Mouse (Mus musculus) thymus, postnatal 4 days (tissue): ENCODE results near the gene Usp36.
"Not testable (repeated sequence)": the region's sequence is repeated elsewhere in the genome, so short reads cannot be mapped to it uniquely, and the experiment has no call there.

Experiments
- DNase-seq: peaks from one replicate; pipeline ENCODE4 v3.0.0; 2021

Gene Usp36

DNA sequence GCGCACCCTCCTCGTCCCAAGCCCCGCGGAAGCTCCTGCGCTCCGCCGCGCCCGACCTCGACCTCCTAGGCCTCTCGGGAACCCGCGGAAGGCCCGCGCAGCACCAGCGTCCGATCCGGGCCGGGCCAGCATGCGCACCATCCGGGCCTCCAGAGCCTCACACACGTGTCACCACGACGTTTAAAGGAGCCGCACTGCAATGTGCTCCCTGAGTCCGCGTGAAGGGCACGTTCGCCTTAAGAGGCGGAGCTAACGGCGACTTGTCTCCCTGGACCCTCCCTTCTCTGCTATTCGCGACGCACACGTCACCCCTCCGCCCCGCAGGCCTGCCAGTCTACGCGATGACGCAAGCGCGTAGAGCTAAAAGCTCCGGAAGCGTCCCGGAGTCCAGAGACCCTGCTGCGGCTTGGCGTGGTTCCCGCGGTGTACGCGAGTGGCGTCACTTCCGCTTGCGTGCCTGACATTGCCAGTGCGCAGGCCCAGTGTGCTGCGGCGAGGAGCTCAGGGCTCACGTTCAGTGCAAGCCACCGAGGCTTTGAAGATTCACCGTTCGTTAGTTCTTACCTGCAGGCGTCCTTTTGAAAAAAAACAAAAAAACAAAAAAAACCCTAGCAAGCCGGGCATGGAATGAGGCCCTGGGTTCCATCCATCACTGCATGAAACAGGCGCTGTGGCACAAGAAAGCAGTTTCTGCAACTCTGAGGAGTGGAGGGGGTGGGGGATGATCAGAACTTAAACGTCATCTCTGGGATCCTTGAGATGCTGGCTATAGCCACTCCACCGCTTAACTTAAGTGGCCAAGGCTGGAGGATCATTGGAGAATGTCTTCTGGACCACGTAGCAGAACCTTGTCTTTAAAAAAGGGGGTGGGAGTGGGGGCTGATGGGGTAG is at the start of gene Usp36:
Usp36 (minus strand) TSS at position 246 of the 891 bp plus-strand sequence.
- DNase-seq = peak; percentile 98

DNA sequence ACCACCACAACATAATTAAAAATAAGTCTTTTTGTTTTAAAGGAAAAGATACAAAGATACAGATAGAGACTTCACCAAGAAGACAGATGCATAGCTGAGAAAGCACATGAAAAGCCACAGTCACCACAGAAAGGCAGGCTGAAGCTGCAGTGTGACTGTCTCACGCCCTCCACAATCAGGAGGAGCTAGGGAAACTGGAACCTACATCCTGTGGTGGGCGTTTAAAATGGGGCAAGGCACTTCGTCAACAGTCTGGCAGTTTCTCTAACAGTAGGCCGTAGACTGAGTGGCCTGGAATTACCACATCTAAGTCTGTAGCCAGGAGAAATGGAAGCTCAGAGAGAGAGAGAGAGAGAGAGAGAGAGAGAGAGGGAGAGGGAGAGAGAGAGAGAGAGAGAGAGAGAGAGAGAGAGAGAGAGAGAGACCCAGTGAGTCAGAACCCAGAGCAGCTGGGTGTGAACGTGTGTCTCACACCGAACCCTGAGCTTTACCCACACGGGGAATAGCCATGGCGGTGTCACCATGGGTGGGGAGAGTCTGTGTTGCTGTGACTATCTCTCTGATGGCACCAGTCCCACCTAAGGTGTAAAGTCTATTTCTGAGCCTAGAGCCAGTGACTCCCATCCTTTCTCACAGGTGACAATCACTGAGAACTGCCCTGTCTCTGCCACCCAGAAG is 47.6 kb upstream of the Usp36 start:
- peak; percentile 64 for DNase-seq

DNA sequence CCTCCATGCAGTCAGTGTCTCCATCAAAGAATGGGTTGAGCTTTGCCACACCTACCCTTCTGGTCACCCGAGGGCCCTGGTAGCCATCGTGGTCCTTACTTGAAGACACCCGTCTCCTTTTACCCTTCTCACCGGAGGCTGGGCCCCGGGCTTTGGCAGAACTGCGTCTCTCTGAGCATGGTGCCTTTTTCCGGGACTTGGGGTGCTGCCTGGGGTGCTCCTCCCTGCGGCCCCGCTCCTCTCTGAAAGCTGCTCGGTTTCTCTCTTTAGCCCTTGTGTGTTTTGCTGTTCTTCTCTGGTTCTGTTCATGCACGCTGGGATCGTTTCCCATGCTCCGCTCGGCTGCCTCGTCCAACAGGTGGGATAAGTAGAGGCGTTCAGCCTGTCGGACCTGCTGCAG is 43.4 kb upstream of the Usp36 start:
- DNase-seq = no peak

DNA sequence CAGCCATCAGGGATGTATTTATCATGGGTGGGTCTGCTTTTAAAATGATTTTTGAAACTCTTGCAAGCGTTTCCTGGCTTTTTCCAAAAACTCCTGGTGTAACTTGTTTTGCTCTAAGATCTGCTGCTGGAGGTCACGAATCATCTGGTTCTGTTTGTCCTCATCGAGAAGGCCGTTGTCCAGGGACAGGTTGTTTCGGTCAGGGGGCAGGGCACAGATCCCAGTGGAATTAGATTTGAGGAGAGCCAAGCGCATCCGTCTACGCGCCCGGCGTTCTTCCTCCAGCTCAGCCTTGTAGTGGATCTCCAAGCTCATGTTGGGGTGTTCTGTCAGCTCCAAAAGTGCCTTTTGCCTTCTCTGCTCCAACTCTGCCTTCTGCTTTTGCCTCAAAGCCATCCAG is 42.3 kb upstream of the Usp36 start:
- no peak for DNase-seq

DNA sequence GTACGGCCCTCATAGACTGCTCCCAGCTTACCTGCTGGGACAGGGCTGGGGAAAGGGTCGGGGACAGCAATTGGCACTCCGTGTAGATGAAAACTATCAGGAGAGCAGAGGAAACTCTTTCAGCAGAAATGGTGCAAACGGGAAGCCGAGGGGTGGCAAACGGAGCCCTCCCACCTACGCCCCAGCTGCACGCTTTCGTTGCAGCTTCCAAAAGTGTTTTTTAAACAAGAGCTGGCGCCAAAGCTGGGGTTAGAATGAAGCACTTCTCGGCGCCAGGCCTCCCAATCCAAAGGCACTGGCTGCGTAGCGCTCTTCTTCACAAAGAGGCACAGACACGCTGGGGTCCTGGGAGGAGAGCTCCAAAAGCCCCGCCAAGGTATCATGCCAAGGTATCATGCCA is 40.7 kb upstream of the Usp36 start:
- no peak for DNase-seq

DNA sequence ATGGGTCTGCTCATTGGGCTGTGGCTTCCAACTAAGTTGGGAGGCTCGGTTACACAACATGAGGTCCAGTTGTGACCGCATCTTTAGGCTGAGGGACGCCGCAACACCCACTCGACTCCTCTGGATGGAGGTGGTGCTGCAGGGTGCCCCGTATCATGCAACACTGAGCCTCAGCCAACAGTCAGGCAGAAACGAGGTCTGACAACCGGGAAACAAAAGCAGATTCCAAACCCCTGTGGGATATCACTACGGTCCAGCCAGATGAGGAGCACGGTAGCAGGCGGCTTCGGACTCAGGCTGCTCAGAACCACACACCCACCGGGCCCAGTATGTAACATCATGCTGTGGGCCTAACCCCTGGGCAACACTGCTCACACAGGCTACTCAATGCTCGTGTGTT is 40.3 kb upstream of the Usp36 start:
- no peak for DNase-seq

DNA sequence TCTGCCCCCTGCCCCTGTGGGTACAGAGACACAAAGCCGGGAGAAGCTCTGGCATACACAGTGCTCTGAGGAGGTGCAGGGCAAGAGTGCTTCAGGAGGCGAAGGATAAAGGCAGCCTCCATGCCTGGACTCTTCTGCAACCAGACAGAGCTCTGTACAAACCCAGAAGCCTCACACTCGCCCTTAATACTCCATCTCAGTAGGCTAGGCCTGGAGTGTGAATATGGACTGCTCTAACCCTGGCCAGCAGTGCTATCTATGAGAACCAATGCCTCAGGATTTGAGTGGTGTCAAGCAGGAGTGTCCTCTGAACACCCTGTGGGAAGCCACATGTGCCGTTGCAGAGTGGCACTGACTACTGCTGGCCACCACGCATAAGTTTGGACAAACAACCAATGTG is 38.9 kb upstream of the Usp36 start:
- DNase-seq = no peak

DNA sequence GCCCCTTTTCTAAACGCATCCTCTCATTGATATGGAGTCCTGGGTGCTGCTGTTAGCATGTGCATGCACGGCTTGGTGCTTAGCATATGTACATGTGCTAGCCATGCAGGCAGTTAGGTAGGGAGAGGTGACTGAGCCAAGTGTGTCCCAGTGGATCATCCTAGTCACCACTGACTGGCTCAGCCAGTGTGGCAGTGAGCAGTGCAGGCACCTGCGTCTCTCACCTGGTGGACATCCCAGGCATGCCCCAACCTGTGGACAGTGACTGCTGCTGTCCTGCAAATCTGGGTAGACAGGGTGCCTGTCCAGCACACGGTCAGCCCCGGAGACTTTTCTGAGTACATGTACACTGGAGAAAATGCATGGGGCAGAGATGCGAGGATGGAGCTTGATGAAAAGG is 38.5 kb upstream of the Usp36 start:
- no peak for DNase-seq

DNA sequence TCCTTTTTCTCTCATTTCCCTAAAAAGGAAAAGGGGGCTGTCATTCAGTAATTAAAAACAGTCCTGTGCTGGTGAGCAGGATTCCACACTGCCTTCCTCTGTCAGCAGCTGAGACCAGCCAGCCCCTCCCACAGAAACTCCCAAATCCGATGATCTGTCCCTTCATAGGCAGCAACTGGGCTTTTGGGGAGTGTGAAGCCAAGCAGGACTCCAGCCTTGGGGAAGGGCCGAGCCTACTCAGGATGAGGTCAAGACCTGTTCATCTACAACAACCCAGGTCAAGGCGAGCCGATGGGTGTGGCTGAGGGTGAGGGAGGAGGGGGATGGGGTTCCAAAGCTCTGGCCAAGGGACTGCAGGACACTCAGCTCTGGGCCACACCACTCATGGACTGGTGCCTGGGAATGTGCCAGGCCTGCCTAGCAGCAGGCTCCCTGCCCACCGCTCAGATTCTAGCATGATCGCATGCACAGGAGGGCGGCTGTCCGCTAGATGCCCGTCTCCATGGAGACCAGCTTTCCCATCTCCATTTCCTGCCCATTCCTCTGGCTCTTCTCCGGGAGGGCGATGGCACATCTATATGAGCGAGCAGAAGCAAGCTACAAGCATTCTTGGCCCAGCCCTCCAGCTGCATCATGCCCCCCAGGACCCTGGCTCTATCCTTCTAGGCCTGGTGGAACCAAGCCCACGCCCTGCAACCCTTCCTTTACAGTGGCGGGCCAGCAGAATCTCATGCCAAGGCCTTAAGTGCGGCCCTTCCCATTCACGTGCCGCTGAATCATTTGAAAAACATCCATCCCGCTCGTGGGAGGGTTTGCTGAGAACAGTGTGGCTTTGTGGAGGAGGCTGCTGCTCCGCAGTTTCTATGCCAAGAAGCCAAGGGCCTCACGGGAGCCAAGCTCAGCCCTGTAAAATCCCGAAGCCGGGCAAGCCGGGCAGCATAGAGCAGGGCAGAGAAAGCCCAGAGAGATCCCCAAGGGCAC is 37.2 kb upstream of the Usp36 start:
- DNase-seq = no peak

DNA sequence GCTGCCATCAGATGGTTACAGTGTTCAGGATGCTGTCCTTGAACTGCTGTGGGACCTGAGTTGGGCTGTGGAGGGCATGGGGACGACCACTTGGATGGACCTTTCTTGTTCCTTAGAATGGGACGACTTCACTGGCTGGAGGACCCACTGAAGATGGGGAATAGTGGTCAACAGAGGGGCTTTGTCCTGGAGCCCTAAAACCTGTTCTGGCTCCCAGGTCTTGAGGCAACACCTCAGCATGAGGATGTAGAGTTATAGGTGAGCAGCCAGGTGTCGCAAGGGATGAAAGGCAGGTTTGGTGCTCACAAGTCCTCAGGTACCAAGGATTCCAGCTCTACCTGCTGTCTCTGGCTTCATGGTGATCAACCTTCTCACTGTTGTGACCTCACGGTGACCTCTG is 36.4 kb upstream of the Usp36 start:
- DNase-seq = no peak

DNA sequence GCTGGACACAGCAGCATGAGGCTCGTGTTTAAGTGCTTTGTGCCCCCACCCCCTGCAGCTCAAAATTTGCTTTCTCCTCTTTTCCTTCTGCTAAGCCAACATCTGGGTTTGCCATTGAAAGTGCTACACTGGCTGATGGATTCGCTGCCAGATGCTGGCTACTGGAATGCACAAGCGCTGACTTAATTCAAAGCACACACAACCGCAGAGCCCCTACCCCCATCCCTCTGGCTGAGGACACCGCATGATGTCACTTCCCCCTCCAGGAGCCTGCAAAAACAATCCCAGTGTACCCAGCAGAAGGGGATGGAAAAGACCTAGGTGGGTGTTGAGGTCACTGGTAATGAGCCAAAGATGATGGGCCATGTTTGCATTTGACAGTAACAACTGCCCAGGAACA is 34.5 kb upstream of the Usp36 start:
- peak; percentile 14 for DNase-seq

DNA sequence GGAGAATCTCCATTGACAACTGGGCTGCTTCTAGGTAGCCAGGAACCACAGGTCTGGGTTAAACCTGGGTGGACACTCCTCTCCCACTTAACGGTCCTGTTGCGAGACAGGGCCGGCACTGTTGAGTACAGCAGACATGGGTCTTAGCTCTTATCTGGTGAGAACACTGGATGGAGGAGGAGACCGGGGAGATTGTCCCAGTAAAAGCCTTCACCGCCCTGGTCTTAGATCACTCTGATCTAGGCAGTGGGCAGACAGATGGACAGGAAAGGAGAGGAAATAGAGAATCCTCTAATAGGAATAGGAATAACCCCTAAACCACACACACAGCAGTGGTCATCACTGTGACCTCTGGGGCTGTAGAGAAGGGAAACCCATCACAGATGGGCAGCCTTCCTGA is 33.9 kb upstream of the Usp36 start:
- no peak for DNase-seq

DNA sequence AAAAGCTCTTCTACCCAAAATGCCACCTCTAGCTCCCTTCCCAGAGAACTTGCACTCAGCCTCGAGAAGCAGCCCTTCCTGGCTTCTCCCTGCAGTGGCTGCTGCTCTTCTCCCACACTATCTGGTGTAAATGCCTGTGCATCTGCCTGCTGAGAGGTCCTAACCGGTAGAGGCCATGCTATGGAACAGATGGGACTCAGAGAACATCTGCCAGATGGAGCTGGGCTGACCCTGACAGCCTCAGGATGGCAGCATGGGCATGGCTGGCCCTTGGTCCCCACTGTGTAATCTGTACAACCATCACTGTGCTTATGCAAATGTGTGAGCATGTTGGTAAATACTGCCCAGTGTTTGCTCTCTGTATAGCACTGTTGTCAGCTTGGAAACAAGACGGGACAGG is 32.6 kb upstream of the Usp36 start:
- DNase-seq = no peak

DNA sequence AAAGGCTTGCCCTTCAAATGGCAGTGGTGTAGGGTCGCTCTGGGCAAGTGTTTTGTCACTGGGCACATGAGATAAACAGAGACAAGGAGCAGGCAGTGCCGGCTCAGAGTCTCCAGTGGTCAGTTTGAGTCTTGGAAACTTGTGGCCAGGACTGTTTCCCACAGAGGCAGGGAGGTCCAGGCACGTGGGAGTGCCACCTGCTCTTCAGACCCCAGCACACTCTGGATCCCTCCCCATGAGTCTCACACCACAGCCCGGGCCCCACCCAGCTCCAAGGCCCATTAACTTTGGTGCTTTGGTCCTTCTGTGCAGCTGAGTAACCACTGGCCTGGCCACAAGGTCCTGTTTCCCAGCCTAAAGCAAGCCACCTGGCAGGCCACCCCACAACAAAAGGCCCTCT is 31.9 kb upstream of the Usp36 start:
- DNase-seq = no peak

DNA sequence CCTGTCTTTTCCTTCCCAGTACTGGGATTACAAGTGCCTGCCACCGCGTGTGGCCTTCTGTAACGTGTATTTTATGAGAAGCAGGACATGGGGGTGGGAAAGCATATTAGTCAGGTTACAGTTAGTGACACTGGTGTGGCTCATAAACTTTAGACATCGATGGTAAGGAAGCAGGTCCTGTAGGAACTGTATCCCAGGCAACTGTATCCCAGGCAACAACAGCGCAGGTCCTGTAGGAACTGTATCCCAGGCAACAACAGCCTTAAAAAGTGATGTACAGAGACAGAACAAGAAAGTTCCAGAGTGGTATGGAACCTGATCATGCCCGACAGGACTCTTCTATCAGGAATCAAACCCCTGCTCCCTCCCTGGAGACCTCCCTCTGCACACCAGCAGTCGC is 31.5 kb upstream of the Usp36 start:
- no peak for DNase-seq

DNA sequence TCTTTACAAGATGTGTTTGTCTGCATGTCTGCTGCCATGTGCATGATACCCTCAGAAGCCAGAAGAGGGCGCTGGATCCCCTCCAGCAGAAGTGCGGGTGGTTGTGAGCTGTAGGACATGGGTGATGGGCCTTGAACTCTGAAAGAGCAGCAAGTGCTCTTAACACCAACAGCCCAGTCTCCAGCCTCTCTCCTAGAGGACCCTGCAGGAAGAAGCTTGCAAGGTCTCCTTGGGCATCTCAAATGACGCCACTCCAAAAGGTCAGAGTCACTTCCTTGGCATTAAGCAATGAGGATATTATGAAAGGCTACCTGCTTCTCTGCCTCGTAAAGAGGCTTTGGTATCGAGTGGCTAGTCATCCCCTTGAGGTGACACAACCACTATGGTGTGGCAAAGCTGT is 28.6 kb upstream of the Usp36 start:
- peak; percentile 83 for DNase-seq

DNA sequence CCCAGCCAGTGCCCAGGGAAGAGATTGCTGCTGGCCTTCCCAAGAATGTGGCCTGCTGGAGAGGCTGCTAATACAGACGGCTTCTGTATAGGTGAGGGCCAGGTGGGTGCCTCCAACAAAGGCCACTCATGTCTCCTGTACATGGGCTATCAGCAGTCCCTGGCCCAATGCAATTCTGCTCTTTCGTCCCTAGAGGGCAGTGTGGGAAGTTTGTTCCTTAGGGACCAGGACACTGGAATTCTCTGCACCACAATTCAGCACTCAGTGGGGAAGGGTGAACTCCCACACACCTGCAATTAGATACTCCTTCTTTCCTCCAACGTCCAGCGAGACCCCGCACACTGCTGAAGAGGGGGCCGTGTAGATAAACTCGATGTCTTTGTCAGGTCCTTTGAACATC is 27.1 kb upstream of the Usp36 start:
- DNase-seq = peak; percentile 53

DNA sequence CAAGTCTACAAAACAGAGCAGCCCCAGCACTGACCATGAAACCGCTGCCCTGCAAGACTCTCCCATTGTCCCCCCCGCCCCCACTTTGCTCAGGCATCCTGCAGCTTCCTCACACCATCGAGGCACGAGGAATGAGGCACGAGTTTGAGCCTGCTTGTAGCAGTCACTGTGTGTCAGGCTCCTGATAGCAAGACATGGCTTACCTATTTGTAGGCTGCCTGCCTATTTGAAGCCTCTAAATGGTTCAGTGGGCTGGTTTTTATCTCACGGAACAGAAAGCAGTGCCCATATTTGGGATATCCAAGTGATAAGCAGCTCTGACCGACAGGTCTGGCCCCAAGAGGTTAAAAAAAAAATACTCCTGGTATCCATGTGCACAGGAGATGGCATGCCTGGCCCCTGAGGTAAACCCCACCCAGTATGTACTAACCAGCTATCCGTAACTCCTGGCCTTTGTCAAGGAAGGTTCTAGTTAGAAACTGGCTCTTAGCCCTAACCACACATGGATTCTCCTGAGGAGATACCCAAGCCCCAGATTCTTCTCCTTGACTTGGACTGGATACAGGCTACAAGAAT is 26.3 kb upstream of the Usp36 start:
- no peak for DNase-seq

DNA sequence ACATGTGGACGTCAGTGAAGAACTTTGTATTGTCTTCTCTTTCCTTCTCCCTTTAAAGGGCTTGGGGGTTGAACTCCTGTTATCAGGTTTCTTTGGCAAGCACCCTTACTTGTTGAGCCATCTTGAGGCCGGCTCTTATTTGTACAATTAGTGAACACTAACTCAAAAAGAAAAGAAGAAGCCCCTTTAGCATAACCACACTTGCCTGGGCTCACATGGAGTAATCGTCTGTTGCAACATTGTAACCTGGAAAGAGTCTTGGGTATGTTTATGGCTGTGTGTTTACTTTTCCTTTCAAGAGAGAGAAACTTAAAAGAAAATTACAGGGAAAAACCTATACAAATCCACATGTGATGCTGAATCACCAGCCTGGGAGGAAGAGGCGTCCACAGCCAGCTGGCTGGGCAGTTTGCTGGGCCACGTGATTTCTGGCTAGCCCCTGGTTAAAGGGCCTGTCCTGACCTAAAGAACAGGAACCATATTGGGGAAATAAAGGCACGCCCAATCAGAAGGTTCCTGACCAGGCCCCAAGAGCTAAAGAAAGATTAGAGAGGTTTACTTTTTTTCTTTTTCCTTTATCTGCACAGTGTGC is 22.2 kb upstream of the Usp36 start:
- no peak for DNase-seq

DNA sequence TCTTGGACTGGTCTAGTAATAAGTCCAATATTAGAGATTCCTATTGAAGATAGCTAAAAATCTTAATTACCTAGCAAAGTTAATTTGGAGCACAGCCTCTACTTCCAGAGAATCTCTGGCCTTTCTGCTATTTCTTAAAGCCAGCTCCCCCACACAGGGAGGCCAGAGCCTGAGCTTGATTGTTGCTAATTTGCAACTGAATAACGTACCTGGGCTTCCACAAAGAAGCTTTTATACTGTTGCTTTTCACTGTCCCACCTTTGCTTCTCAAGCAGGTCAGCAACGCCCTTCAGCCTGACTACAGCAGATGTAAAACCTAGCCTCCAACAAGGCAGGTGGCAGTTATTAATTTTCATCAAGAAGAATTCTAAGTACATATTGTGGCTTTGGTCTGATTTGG is 17.9 kb upstream of the Usp36 start:
- not testable (repeated sequence) for DNase-seq

DNA sequence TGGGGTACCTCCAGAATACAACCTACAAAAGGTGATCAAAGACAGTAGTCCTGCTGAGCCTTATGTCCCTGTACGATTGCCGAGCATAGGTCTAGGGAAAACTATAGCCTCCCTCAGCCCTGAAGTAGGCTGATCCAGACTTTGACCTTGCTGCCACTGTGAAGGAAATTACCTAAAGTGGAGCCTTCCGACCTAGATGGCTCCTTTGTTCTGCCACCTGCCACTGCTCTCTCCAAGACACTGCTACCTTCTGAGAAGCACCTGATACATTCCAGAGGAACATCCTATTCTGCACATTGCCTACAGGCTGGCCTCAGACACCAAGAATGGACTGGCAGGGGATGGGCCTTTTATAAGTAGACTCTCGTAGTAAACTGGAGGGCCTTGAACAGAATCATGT is 13.9 kb upstream of the Usp36 start:
- not testable (repeated sequence) for DNase-seq

DNA sequence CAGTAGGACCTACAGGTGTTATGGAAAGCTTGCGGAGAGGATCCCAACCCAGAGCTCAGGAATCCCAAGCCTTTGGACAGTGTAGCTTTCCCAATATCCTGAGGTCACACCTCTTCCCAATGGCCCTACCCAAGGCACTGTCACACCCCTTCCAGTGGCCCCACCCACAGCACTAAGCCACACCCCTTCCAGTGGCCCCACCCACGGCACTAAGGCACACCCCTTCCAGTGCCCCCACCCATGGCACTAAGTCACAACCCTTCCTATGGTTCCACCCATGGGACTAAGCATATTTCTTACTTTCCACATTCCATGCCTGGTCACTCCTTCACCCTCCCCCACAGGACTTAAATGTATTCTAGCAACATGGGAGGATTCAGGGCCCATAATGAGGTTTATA is 8.8 kb upstream of the Usp36 start:
- DNase-seq = no peak

DNA sequence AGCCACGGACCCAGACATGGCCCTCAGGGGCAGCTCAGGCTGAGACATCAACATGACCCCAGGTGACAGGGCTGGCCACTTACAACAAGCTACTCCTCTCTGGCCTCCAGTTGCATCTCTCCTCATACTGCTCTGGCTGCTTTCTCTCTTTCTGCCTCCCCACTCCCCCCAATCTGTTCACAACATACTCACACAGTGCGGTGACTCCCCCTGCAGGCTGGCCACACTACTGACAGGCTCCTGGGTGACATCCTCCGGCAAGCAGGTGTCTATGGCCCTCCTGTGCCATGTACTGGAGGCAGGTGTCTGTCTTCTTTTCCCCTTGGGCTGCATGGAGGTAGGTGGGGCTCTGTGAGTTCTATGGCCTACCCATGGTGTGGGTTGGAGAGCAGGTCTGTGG is 7.9 kb upstream of the Usp36 start:
- DNase-seq = peak; percentile 79
